Mouse (Mus musculus) gastrocnemius, postnatal 10 days (tissue): ENCODE results near the gene Mef2c. TPM values are rescaled to one million over a fixed set of nuclear protein-coding genes. Genes with fewer than 3 reads are reported as not detected.
A peak's percentile ranks its signal among the peaks of the same experiment; 100 is the strongest.

Experiments used
- DNase-seq: peaks from one replicate; pipeline ENCODE4 v3.0.0; 2021; ENCODE audit warnings: mixed read lengths
- total RNA-seq, 2 experiments: library from RNA; stranded (reverse); gene quantifications; 2 replicates each; pipeline ENCODE4 v1.2.3; 2021

Mef2c gene
- total RNA-seq, 2 experiments from 2014 or later = 442 to 475 TPM

GRCm38 (mm10) chr13:83524159-83524901, 20.5 kb downstream of the Mef2c start:
- DNase-seq = peak; percentile 67

- DNase-seq = no peak
These were observed 21.3 kb downstream of the Mef2c start for GRCm38 (mm10) chr13:83524902-83525715.

GRCm38 (mm10) chr13:83525716-83526005, 21.8 kb downstream of the Mef2c start:
- DNase-seq = no peak

- no peak for DNase-seq
These were observed 22.2 kb downstream of the Mef2c start for GRCm38 (mm10) chr13:83526066-83526465.

- no peak for DNase-seq
These were observed 24.1 kb downstream of the Mef2c start for GRCm38 (mm10) chr13:83527921-83528320.

GRCm38 (mm10) chr13:83529729-83530314, 26.0 kb downstream of the Mef2c start:
- DNase-seq = no peak

GRCm38 (mm10) chr13:83530889-83531288, 27.1 kb downstream of the Mef2c start:
- no peak for DNase-seq

- peak; percentile 9 for DNase-seq
These were observed 28.2 kb downstream of the Mef2c start for GRCm38 (mm10) chr13:83531968-83532591.

- no peak for DNase-seq
These were observed 32.5 kb downstream of the Mef2c start for GRCm38 (mm10) chr13:83536361-83536760.

- DNase-seq = no peak
These were observed 33.3 kb downstream of the Mef2c start for GRCm38 (mm10) chr13:83537163-83537562.

GRCm38 (mm10) chr13:83539921-83540320, 36.1 kb downstream of the Mef2c start:
- no peak for DNase-seq

GRCm38 (mm10) chr13:83542666-83543065, 38.8 kb downstream of the Mef2c start:
- no peak for DNase-seq

GRCm38 (mm10) chr13:83544707-83545106, 40.9 kb downstream of the Mef2c start:
- DNase-seq = no peak

GRCm38 (mm10) chr13:83546876-83547275, 43.0 kb downstream of the Mef2c start:
- no peak for DNase-seq

- no peak for DNase-seq
These were observed 47.4 kb downstream of the Mef2c start for GRCm38 (mm10) chr13:83551259-83551658.

- no peak for DNase-seq
These were observed 48.2 kb downstream of the Mef2c start for GRCm38 (mm10) chr13:83552051-83552450.

GRCm38 (mm10) chr13:83563261-83563660, 59.4 kb downstream of the Mef2c start:
- DNase-seq = no peak

GRCm38 (mm10) chr13:83565732-83566131, 61.9 kb downstream of the Mef2c start:
- no peak for DNase-seq

- no peak for DNase-seq
These were observed 62.3 kb downstream of the Mef2c start for GRCm38 (mm10) chr13:83566180-83566579.

GRCm38 (mm10) chr13:83566834-83567534, 63.1 kb downstream of the Mef2c start:
- no peak for DNase-seq

- DNase-seq = no peak
These were observed 63.8 kb downstream of the Mef2c start for GRCm38 (mm10) chr13:83567681-83568080.

- DNase-seq = no peak
These were observed 65.0 kb downstream of the Mef2c start for GRCm38 (mm10) chr13:83568759-83569256.
